In the genomic region with DNA sequence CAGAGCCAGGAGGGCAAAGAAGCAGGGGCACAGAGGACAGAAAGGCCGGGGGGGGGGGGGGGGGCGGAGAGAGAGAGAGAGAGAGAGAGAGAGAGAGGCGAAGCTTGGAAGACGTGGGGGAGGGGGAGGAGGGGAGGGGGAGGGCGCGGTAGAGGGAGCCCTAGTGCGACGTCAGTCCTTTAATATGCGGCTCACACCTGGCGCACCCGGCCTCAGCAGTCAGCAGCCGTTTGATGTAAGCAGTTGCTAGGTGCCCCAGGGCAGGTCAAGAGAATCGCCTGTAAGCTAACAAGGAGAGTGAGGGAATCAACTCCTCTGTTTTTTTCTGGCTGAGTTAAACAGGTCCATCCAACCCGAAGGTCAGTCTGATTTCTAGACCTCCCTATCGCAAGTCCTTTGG, we compare ENCODE assay signal across 16 mouse cellular contexts. TPM values are rescaled to one million over a fixed set of nuclear protein-coding genes. Genes with fewer than 3 reads are reported as not detected.
DNase-seq lines count a peak whose midpoint lies in the region; ATAC-seq and TF ChIP-seq lines count a peak whose summit lies in the region.
"Had no signal": no experiment of that assay in that cellular context is flagged by ENCODE, and none has a peak within 500 bp of the region (broad histone marks: within the 10 kb centered on the region; RNA-seq: fewer than 3 reads in every experiment).

No protein-coding gene starts in this region.

- in situ Hi-C loops in ES-E14 (cut with MboI; ENCODE audit: low sequenced_read_pairs in 2 of 2, unreplicated experiment in 2 of 2) = no loop called here

- ATAC-seq in heart, embryonic 16.5 days (replicated peaks; ENCODE audit: extremely low read depth, insufficient read depth, low FRiP score) = no peak
- ATAC-seq: forebrain, embryonic 13.5 days had no signal

- no peak for DNase-seq in heart, postnatal 36 days
- DNase-seq in A20 (ENCODE audit: low read depth, low spot score) = peak; percentile 25
- DNase-seq in ES-E14 (ENCODE audit: low read depth, low spot score) = peak; percentile 42
- peak; percentile 51 for DNase-seq in limb, embryonic 10.5 days (ENCODE audit: low spot score)
- DNase-seq in adrenal gland, adult 18-20 months (ENCODE audit: low spot score in 2 of 2) = no peak
- no peak for DNase-seq in right cerebral cortex, postnatal 4 days
- no peak for DNase-seq in urinary bladder, postnatal 4 days (ENCODE audit: low spot score in 2 of 2)
- DNase-seq: heart, postnatal 10 days; liver had no signal

- peak overlapping the region; percentile 33 for H3K4me2 ChIP-seq in heart, embryonic 16.5 days (ENCODE audit: low read depth, low read length)
- H3K4me2 ChIP-seq: forebrain, embryonic 13.5 days had no signal

- no peak overlapping the region for H3K9ac ChIP-seq in heart, embryonic 16.5 days (ENCODE audit: low read length)
- H3K9ac ChIP-seq in ES-E14 (ENCODE audit: insufficient read depth, low read depth, low read length, poor library complexity, severe bottlenecking) = no peak overlapping the region
- H3K9ac ChIP-seq: forebrain, embryonic 13.5 days had no signal

- peaks cover 15% of the 10 kb centered on the region for H3K4me1 ChIP-seq in heart, embryonic 16.5 days (ENCODE audit: control insufficient read depth, insufficient read depth, low read length)
- peaks cover 3 to 11% of the 10 kb centered on the region in 2 experiments; a peak in 3 of 4 replicates for H3K4me1 ChIP-seq in ES-E14 (ENCODE audit: control insufficient read depth in 2 of 2, insufficient read depth in 2 of 2, low read length in 2 of 2, poor library complexity in 1 of 2)
- peaks cover 19% of the 10 kb centered on the region; the same call in 1 of the 2 replicates for H3K4me1 ChIP-seq in limb, embryonic 10.5 days

- WGBS in heart, embryonic 16.5 days = 13% methylated on average over 11 of the region's 15 CpGs
- WGBS in limb, embryonic 10.5 days = 7% methylated on average over 11 of the region's 15 CpGs

- H3K27me3 ChIP-seq in heart, embryonic 16.5 days (ENCODE audit: control insufficient read depth, insufficient read depth, low read length) = no peaks in the 10 kb centered on the region
- H3K27me3 ChIP-seq in limb, embryonic 10.5 days (ENCODE audit: low read depth, poor library complexity, severe bottlenecking) = peaks cover 12% of the 10 kb centered on the region; the same call in 1 of the 2 replicates
- H3K27me3 ChIP-seq: forebrain, embryonic 13.5 days had no signal

- intact Hi-C loops in heart, postnatal 36 days (cut with DNase I) = no loop called here

- H3K36me3 ChIP-seq in heart, embryonic 16.5 days (ENCODE audit: control insufficient read depth, insufficient read depth) = no peaks in the 10 kb centered on the region
- H3K36me3 ChIP-seq in ES-E14 (ENCODE audit: control insufficient read depth, insufficient read depth, low read length, poor library complexity, severe bottlenecking) = no peaks in the 10 kb centered on the region
- no peaks in the 10 kb centered on the region for H3K36me3 ChIP-seq in limb, embryonic 10.5 days

- no peak overlapping the region for H3K4me3 ChIP-seq in heart, embryonic 16.5 days (ENCODE audit: low read length)
- no peak overlapping the region for H3K4me3 ChIP-seq in ES-E14 (ENCODE audit: insufficient read depth in 1 of 2, low read depth in 1 of 2, low read length in 2 of 2, poor library complexity in 1 of 2, severe bottlenecking in 1 of 2)
- H3K4me3 ChIP-seq in limb, embryonic 10.5 days = no peak overlapping the region; the same call in 1 of the 2 replicates
- H3K4me3 ChIP-seq: forebrain, embryonic 13.5 days; megakaryocyte, embryonic 14.5 days had no signal

- H3K27ac ChIP-seq in heart, embryonic 16.5 days (ENCODE audit: low read length) = no peak overlapping the region
- H3K27ac ChIP-seq in ES-E14 (ENCODE audit: insufficient read depth, low read depth, low read length, poor library complexity, severe bottlenecking) = no peak overlapping the region
- H3K27ac ChIP-seq in limb, embryonic 10.5 days = no peak overlapping the region
- H3K27ac ChIP-seq: forebrain, embryonic 13.5 days had no signal

- H3K9me3 ChIP-seq in heart, embryonic 16.5 days (replicated peaks; ENCODE audit: control insufficient read depth, low read length) = no peaks in the 10 kb centered on the region
- no peaks in the 10 kb centered on the region for H3K9me3 ChIP-seq in ES-E14 (ENCODE audit: control insufficient read depth, insufficient read depth, low read depth, low read length)
- no peaks in the 10 kb centered on the region for H3K9me3 ChIP-seq in limb, embryonic 10.5 days (replicated peaks)
- H3K9me3 ChIP-seq: forebrain, embryonic 13.5 days had no signal

TF ChIP-seq in ES-E14, 5 proteins besides CTCF, POLR2A, EP300 and RAD21:
- no peak for TF ChIP-seq CHD2 (IDR thresholded peaks at IDR 0.05; ENCODE audit: low read depth, low read length)

RNA-seq across cellular contexts. Expression of gene Pvr, which starts 2.8 kb away (rescaled TPM):
- 17.6 and 19.0 TPM in 2 replicates for polyA plus RNA-seq in heart, embryonic 16.5 days (2015; fragmentation: Nextera tagmentation; extraction: Ambion mirVana)
- total RNA-seq in heart, postnatal 36 days (2021) = 10 to 100 TPM; 19.8 to 25.0 TPM
- 38.6 and 49.9 TPM in 2 replicates for total RNA-seq in ES-E14 (2012; rRNA removed)
- 6.2 TPM in 2 replicates for polyA plus RNA-seq in limb, embryonic 10.5 days (2016; fragmentation: Nextera tagmentation; extraction: Ambion mirVana)
- 10 to 100 TPM; 20.8 to 32.4 TPM for total RNA-seq in adrenal gland, adult 18-20 months (2021)
- total RNA-seq: MEL had no signal

RNA-seq across cellular contexts. Expression of gene Igsf23, which starts 26.8 kb away (rescaled TPM):
- polyA plus RNA-seq in heart, embryonic 16.5 days (2015; fragmentation: Nextera tagmentation; extraction: Ambion mirVana) = 1.8 and 2.2 TPM in 2 replicates
- total RNA-seq in heart, postnatal 36 days (2021) = 1 to 10 TPM; 1.4 TPM
- total RNA-seq in ES-E14 (2012; rRNA removed) = 4.6 and 6.6 TPM in 2 replicates
- 0.21 and 0.24 TPM in 2 replicates for polyA plus RNA-seq in limb, embryonic 10.5 days (2016; fragmentation: Nextera tagmentation; extraction: Ambion mirVana)
- total RNA-seq in adrenal gland, adult 18-20 months (2021) = not detected
- polyA plus RNA-seq: forebrain, embryonic 13.5 days had no signal

RNA-seq across cellular contexts. Expression of gene Ceacam19, which starts 36.0 kb away (rescaled TPM):
- 0.04 TPM in 1 of 2 replicates, not detected in the other for polyA plus RNA-seq in heart, embryonic 16.5 days (2015; fragmentation: Nextera tagmentation; extraction: Ambion mirVana)
- not detected for total RNA-seq in heart, postnatal 36 days (2021)
- total RNA-seq in ES-E14 (2012; rRNA removed) = 0.85 and 0.94 TPM in 2 replicates
- polyA plus RNA-seq in limb, embryonic 10.5 days (2016; fragmentation: Nextera tagmentation; extraction: Ambion mirVana) = not detected in 2 replicates
- not detected for total RNA-seq in adrenal gland, adult 18-20 months (2021)
- total RNA-seq: adrenal gland, postnatal 4 days; heart, postnatal 10 days; layer of hippocampus, adult 8-10 months had no signal
- polyA plus RNA-seq: forebrain, embryonic 13.5 days had no signal

RNA-seq across cellular contexts. Expression of gene Ceacam20, which starts 41.4 kb away (rescaled TPM):
- 0.11 TPM in 1 of 2 replicates, not detected in the other for polyA plus RNA-seq in heart, embryonic 16.5 days (2015; fragmentation: Nextera tagmentation; extraction: Ambion mirVana)
- not detected for total RNA-seq in heart, postnatal 36 days (2021)
- total RNA-seq in ES-E14 (2012; rRNA removed) = 3.7 and 4.9 TPM in 2 replicates
- not detected in 2 replicates for polyA plus RNA-seq in limb, embryonic 10.5 days (2016; fragmentation: Nextera tagmentation; extraction: Ambion mirVana)
- total RNA-seq in adrenal gland, adult 18-20 months (2021) = not detected
- total RNA-seq: adrenal gland, postnatal 4 days; heart, postnatal 10 days; layer of hippocampus, adult 8-10 months; MEL had no signal
- polyA plus RNA-seq: forebrain, embryonic 13.5 days; stomach, embryonic 14.5 days had no signal

Comparison
In these comparisons a context has a peak if more than half of its experiments do, and no peak if none do; other contexts are left out.
1. DNase-seq: peak in A20 (single experiment), ES-E14 (single experiment) and limb, embryonic 10.5 days (single experiment); none in heart, postnatal 36 days (0 of 2), adrenal gland, adult 18-20 months (0 of 2), right cerebral cortex, postnatal 4 days (single experiment) and urinary bladder, postnatal 4 days (0 of 2).